8 mouse cellular contexts compared by ENCODE assay signal in the genomic region with DNA sequence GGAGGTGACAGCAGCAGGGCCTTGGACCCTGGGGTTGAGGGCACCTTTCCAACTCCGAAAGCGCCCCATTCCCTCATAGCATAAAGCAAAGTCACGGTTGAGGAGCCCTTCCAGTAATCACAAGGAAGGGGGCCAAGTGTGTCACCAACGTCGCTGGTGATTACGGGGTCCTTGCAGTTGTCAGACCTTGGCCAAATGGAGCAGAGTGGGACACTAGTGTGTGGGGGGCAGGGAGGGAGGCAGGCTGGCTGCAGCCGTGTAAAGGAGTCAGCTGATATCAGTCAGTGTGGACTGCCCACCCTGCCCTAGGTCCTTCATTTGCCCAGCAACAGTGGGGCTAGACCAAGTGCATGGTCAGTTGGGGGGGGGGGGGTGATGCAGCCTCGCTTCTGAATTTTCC. TPM values are rescaled to one million over a fixed set of nuclear protein-coding genes. Genes with fewer than 3 reads are reported as not detected.
A peak's percentile ranks its signal among the peaks of the same experiment; 100 is the strongest.
DNase-seq lines count a peak whose midpoint lies in the region; ATAC-seq and TF ChIP-seq lines count a peak whose summit lies in the region.

No protein-coding gene starts in this region.

- peaks cover 75% of the 10 kb centered on the region for H3K36me3 ChIP-seq in heart, embryonic 13.5 days
- H3K36me3 ChIP-seq in macrophage (ENCODE audit: inconsistent target): peaks cover 36% of the 10 kb centered on the region

- H3K4me3 ChIP-seq in heart, embryonic 13.5 days: peak overlapping the region; percentile 85
- H3K4me3 ChIP-seq in bone marrow, adult 2 months (replicated peaks; ENCODE audit: control insufficient read depth, low read depth, low read length): no peak overlapping the region
- H3K4me3 ChIP-seq in macrophage (ENCODE audit: inconsistent target): no peak overlapping the region

- no peak for TF ChIP-seq CTCF in bone marrow, adult 2 months (IDR thresholded peaks at IDR 0.05; ENCODE audit: control insufficient read depth, insufficient read depth, low read length)

- peak overlapping the region; percentile 98 for H3K27ac ChIP-seq in heart, embryonic 13.5 days (replicated peaks)
- peak overlapping the region; percentile 19; the same call in 1 of the 2 replicates for H3K27ac ChIP-seq in bone marrow, adult 2 months (ENCODE audit: control insufficient read depth, insufficient read depth, low read depth, low read length, poor library complexity)
- peak overlapping the region; percentile 94; the same call in 1 of the 2 replicates for H3K27ac ChIP-seq in macrophage

- no peak for TF ChIP-seq POLR2A in bone marrow, adult 2 months (IDR thresholded peaks at IDR 0.05; ENCODE audit: borderline replicate concordance, control insufficient read depth, low read depth, low read length)

- intact Hi-C loops in left cerebral cortex, postnatal 14 days (cut with DNase I): no loop called here

- H3K4me2 ChIP-seq in heart, embryonic 13.5 days: peak overlapping the region; percentile 76

- DNase-seq in heart, adult 9 months (ENCODE audit: low spot score in 2 of 2): no peak
- peak; percentile 38 for DNase-seq in heart, postnatal 4 days
- no peak for DNase-seq in urinary bladder, postnatal 25 days (ENCODE audit: low spot score)
- no peak for DNase-seq in thymus, postnatal 25 days
- no peak for DNase-seq in left cerebral cortex, postnatal 14 days (ENCODE audit: low spot score in 2 of 2)

- peaks cover 44% of the 10 kb centered on the region for H3K4me1 ChIP-seq in heart, embryonic 13.5 days
- peaks cover 9% of the 10 kb centered on the region for H3K4me1 ChIP-seq in bone marrow, adult 2 months (ENCODE audit: control insufficient read depth, insufficient read depth, low read length)

- 30% methylated on average over 8 of the region's 8 CpGs for WGBS in heart, embryonic 13.5 days
- 25% methylated on average over 8 of the region's 8 CpGs for WGBS in bone marrow, adult 2 months
- 51% methylated on average over 8 of the region's 8 CpGs for WGBS in macrophage (ENCODE audit: missing documents)

- ATAC-seq in heart, embryonic 13.5 days (ENCODE audit: extremely low read depth, insufficient number of reproducible peaks, low FRiP score, low TSS enrichment): no peak

- H3K9ac ChIP-seq in heart, embryonic 13.5 days: peak overlapping the region; percentile 98

- no peaks in the 10 kb centered on the region for H3K27me3 ChIP-seq in heart, embryonic 13.5 days (replicated peaks)

- H3K9me3 ChIP-seq in heart, embryonic 13.5 days: no peaks in the 10 kb centered on the region

- H3K79me2 ChIP-seq in macrophage (ENCODE audit: inconsistent target): peaks cover 44% of the 10 kb centered on the region

RNA-seq across cellular contexts. Expression of gene Tpi1, which starts 0.4 kb away (rescaled TPM):
- 1,248 and 1,451 TPM in 2 replicates for polyA plus RNA-seq in heart, embryonic 13.5 days (2015; fragmentation: Nextera tagmentation; extraction: Ambion mirVana)
- 97.5 and 152 TPM in 2 replicates for polyA plus RNA-seq in bone marrow, adult 2 months (2011; ENCODE audit: insufficient read depth, insufficient read length, low replicate concordance, missing spikeins)
- 100 to 1,000 TPM; 977 to 982 TPM for total RNA-seq in heart, postnatal 4 days (2021)
- total RNA-seq in macrophage (2018; cell fraction: chromatin; rRNA removed): 100 to 1,000 TPM in 1 of 26 experiments, 10 to 100 TPM in 25; 11.1 to 110 (median 37.3) TPM
- 100 to 1,000 TPM; 189 to 306 (median 240) TPM for total RNA-seq in macrophage (2018; cell fraction: cytosol; rRNA removed)
- total RNA-seq in macrophage (2018; cell fraction: nucleus; rRNA removed): 100 to 1,000 TPM in 2 of 26 experiments, 10 to 100 TPM in 24; 37.9 to 113 (median 59.9) TPM
- 195 to 347 TPM (median 203 TPM) in 3 replicates for polyA plus RNA-seq in macrophage (2018)
- total RNA-seq in left cerebral cortex, postnatal 14 days (2021): 100 to 1,000 TPM; 629 to 634 TPM

RNA-seq across cellular contexts. Expression of gene Spsb2, which starts 6.0 kb away (rescaled TPM):
- 8.4 and 10.9 TPM in 2 replicates for polyA plus RNA-seq in heart, embryonic 13.5 days (2015; fragmentation: Nextera tagmentation; extraction: Ambion mirVana)
- 4.9 and 7.3 TPM in 2 replicates for polyA plus RNA-seq in bone marrow, adult 2 months (2011; ENCODE audit: insufficient read depth, insufficient read length, low replicate concordance, missing spikeins)
- total RNA-seq in heart, postnatal 4 days (2021): 1 to 10 TPM; 3.5 to 4.4 TPM
- 10 to 100 TPM in 16 of 26 experiments, 1 to 10 TPM in 10; 3.8 to 57.7 (median 13.4) TPM for total RNA-seq in macrophage (2018; cell fraction: chromatin; rRNA removed)
- 10 to 100 TPM; 13.6 to 65.5 (median 43.0) TPM for total RNA-seq in macrophage (2018; cell fraction: cytosol; rRNA removed)
- total RNA-seq in macrophage (2018; cell fraction: nucleus; rRNA removed): 10 to 100 TPM in 24 of 26 experiments, 1 to 10 TPM in 2; 7.9 to 47.7 (median 21.7) TPM
- 24.2 to 48.9 TPM (median 43.2 TPM) in 3 replicates for polyA plus RNA-seq in macrophage (2018)
- total RNA-seq in left cerebral cortex, postnatal 14 days (2021): 1 to 10 TPM; 2.9 to 5.3 TPM

RNA-seq across cellular contexts. Expression of gene Usp5, which starts 14.8 kb away (rescaled TPM):
- polyA plus RNA-seq in heart, embryonic 13.5 days (2015; fragmentation: Nextera tagmentation; extraction: Ambion mirVana): 98.3 and 101 TPM in 2 replicates
- 44.1 and 53.9 TPM in 2 replicates for polyA plus RNA-seq in bone marrow, adult 2 months (2011; ENCODE audit: insufficient read depth, insufficient read length, low replicate concordance, missing spikeins)
- 100 to 1,000 TPM; 102 to 104 TPM for total RNA-seq in heart, postnatal 4 days (2021)
- total RNA-seq in macrophage (2018; cell fraction: chromatin; rRNA removed): 100 to 1,000 TPM in 20 of 26 experiments, 10 to 100 TPM in 6; 66.7 to 281 (median 189) TPM
- 10 to 100 TPM; 48.4 to 91.4 (median 73.8) TPM for total RNA-seq in macrophage (2018; cell fraction: cytosol; rRNA removed)
- 100 to 1,000 TPM in 14 of 26 experiments, 10 to 100 TPM in 12; 56.7 to 205 (median 107) TPM for total RNA-seq in macrophage (2018; cell fraction: nucleus; rRNA removed)
- polyA plus RNA-seq in macrophage (2018): 61.4 to 91.7 TPM (median 71.1 TPM) in 3 replicates
- 100 to 1,000 TPM; 178 to 184 TPM for total RNA-seq in left cerebral cortex, postnatal 14 days (2021)

RNA-seq across cellular contexts. Expression of gene Cdca3, which starts 14.9 kb away (rescaled TPM):
- polyA plus RNA-seq in heart, embryonic 13.5 days (2015; fragmentation: Nextera tagmentation; extraction: Ambion mirVana): 123 and 132 TPM in 2 replicates
- 131 and 148 TPM in 2 replicates for polyA plus RNA-seq in bone marrow, adult 2 months (2011; ENCODE audit: insufficient read depth, insufficient read length, low replicate concordance, missing spikeins)
- 10 to 100 TPM; 77.8 to 82.6 TPM for total RNA-seq in heart, postnatal 4 days (2021)
- 10 to 100 TPM in 2 of 26 experiments, 1 to 10 TPM in 18, under 1 TPM in 6; 0.40 to 17.0 (median 2.5) TPM for total RNA-seq in macrophage (2018; cell fraction: chromatin; rRNA removed)
- total RNA-seq in macrophage (2018; cell fraction: cytosol; rRNA removed): 10 to 100 TPM in 2 of 26 experiments, 1 to 10 TPM in 24; 1.4 to 11.8 (median 3.6) TPM
- total RNA-seq in macrophage (2018; cell fraction: nucleus; rRNA removed): 10 to 100 TPM in 1 of 26 experiments, 1 to 10 TPM in 23, under 1 TPM in 2; 0.63 to 19.1 (median 3.1) TPM
- 3.2 to 22.0 TPM (median 8.6 TPM) in 3 replicates for polyA plus RNA-seq in macrophage (2018)
- 1 to 10 TPM; 1.6 to 1.7 TPM for total RNA-seq in left cerebral cortex, postnatal 14 days (2021)

RNA-seq across cellular contexts. Expression of gene Gnb3, which starts 25.6 kb away (rescaled TPM):
- polyA plus RNA-seq in heart, embryonic 13.5 days (2015; fragmentation: Nextera tagmentation; extraction: Ambion mirVana): 7.8 and 11.7 TPM in 2 replicates
- polyA plus RNA-seq in bone marrow, adult 2 months (2011; ENCODE audit: insufficient read depth, insufficient read length, low replicate concordance, missing spikeins): 3.3 TPM in 1 of 2 replicates, not detected in the other
- 1 to 10 TPM; 2.6 to 3.9 TPM for total RNA-seq in heart, postnatal 4 days (2021)
- total RNA-seq in macrophage (2018; cell fraction: chromatin; rRNA removed): 10 to 100 TPM in 1 of 26 experiments, 1 to 10 TPM in 16, under 1 TPM in 6, not detected in 3; 0.50 to 10.1 (median 2.0) TPM
- total RNA-seq in macrophage (2018; cell fraction: cytosol; rRNA removed): under 1 TPM in 10 of 26 experiments, not detected in 16; 0.09 to 0.48 (median 0.13) TPM
- 1 to 10 TPM in 18 of 26 experiments, under 1 TPM in 7, not detected in 1; 0.26 to 8.7 (median 1.4) TPM for total RNA-seq in macrophage (2018; cell fraction: nucleus; rRNA removed)
- 0.27 TPM in 1 of 3 replicates, not detected in the others for polyA plus RNA-seq in macrophage (2018)
- total RNA-seq in left cerebral cortex, postnatal 14 days (2021): not detected

Comparison
In these comparisons a context has a peak if more than half of its experiments do, and no peak if none do; other contexts are left out.
1. H3K27ac ChIP-seq: peak in every context shown above with its lines; median percentile 98 in heart, embryonic 13.5 days; 94 in macrophage; 19 in bone marrow, adult 2 months.